Mouse (Mus musculus) G1E (cell line): Measurements from ENCODE around the gene Rap1gap2.

ENCODE experiments used
- CTCF ChIP-seq: IDR thresholded peaks from 2 replicates; pipeline ENCODE4 v1.5.1; 2012; ENCODE audit warnings: low read depth, low read length, inconsistent platforms, mixed read lengths
- GATA1 ChIP-seq: IDR thresholded peaks from 2 replicates; pipeline ENCODE4 v1.6.1; 2012; ENCODE audit warnings: borderline replicate concordance, low read length, inconsistent platforms, mixed read lengths
- POLR2AphosphoS5 ChIP-seq: IDR thresholded peaks from 2 replicates; pipeline ENCODE4 v1.6.1; 2012; ENCODE audit warnings: low read depth, low read length, inconsistent platforms; ENCODE audit not compliant: insufficient replicate concordance

- no peak for TF ChIP-seq CTCF
- no peak for TF ChIP-seq POLR2AphosphoS5
- TF ChIP-seq GATA1, result no peak
These were observed 53.1 kb downstream of the Rap1gap2 start for GRCm38 (mm10) chr11:74557456-74558230.
